Mouse (Mus musculus) erythroblast, embryonic 14.5 days (primary cell): Measurements from ENCODE around the gene Iah1.

ENCODE experiments used
- GATA1 ChIP-seq: IDR thresholded peaks from 2 replicates; pipeline ENCODE4 v1.6.1; 2012; ENCODE audit warnings: low read length, inconsistent platforms, mixed read lengths
- TAL1 ChIP-seq: IDR thresholded peaks from 3 replicates; pipeline ENCODE4 v1.6.1; 2012; ENCODE audit warnings: low read length, inconsistent platforms, mixed read lengths

- TF ChIP-seq GATA1 = no peak
- no peak for TF ChIP-seq TAL1
These were observed 4.0 kb upstream of the Iah1 start for GRCm38 (mm10) chr12:21312201-21312600.
